Mouse (Mus musculus): Measurements from ENCODE around the gene 4930505A04Rik. TPM values are rescaled to one million over a fixed set of nuclear protein-coding genes. Genes with fewer than 3 reads are reported as not detected.

4930505A04Rik gene
- total RNA-seq (2023), result not detected

DNA sequence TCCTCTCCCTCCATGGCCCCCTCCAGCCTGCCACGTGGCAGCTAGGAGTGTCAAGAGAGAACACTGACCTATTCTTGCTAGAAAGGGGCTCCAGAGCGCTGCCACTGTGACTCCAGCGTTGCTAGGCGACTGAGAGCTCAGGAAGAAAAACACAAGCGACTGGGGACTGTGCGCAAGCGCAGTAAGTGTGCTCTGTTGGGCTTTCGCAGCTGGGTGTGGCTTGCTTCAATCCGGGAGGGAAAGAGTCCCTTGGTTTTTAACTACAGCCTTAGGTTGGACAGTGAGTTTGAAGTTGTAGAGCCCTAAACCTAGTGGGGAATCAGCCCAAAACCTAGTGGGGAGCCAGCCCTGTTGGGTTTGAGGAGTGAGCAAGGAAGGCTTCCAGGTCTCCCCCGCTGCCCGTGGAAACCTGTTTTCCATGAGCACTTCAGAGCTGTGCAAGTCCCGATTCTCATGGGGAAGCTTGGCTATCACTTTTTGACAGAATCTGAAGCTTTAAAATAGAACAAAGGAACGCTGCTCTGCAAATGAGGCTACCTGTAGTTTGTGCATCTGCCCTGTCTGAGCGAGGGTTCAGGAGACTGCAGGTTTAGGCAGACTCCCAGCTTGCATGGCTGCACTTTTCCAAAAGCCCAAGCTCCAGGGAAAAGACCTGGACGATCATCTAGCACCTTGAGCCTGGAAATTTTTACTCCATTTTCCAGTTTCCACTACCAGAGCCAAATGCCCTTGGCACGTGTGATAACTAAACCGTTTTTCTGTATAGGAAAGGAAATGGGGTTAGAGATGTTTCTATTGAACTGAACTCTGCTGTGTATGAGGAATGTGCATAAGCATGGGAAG lies at the start of gene 4930505A04Rik:
Gene 4930505A04Rik, minus strand, starts transcription at position 77 of the 843 bp plus-strand sequence.

Other genes starting within 250 kb of the 4930505A04Rik start
- 100 to 1,000 TPM in 1 of 2 experiments, 10 to 100 TPM in 1; 95.9 to 104 TPM for gene Sptbn1, start 203.7 kb downstream of the 4930505A04Rik start, total RNA-seq (2023)
- 1 to 10 TPM in 1 of 2 experiments, under 1 TPM in 1; 0.77 to 1.3 TPM for gene Acyp2, start 177.8 kb upstream of the 4930505A04Rik start, total RNA-seq (2023)

All from neutrophil, adult 59 days (primary cell).